Mouse (Mus musculus) skeletal muscle tissue, adult 2 months (tissue): ENCODE data around the gene Exoc6.
"Not testable (repeated sequence)": the region's sequence is repeated elsewhere in the genome, so short reads cannot be mapped to it uniquely, and the experiment has no call there.

Experiments
- DNase-seq: peaks from one replicate; pipeline ENCODE4 v3.0.0-alpha.2; 2012; ENCODE audit warnings: low read depth, low spot score

The Exoc6 gene

DNA sequence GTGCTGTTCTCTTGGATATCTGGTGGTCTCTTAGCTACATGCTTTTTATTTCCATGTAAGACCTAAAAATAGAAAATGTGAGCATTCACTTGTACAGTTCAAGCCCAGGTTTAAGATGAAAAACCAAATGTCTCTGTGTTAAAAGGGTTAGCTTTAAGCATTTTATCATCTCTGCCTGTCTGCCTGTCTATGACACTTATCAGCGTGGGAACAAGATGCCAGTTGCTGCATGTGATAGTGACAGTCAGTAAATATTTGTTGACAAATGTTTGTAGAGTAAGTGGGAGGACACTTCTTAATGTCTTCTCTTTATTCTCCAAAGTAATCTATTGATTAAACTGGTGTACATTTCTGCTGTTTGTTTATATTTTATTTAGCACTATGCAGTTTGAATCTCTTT is 12.5 kb upstream of the Exoc6 start:
- DNase-seq, result no peak

DNA sequence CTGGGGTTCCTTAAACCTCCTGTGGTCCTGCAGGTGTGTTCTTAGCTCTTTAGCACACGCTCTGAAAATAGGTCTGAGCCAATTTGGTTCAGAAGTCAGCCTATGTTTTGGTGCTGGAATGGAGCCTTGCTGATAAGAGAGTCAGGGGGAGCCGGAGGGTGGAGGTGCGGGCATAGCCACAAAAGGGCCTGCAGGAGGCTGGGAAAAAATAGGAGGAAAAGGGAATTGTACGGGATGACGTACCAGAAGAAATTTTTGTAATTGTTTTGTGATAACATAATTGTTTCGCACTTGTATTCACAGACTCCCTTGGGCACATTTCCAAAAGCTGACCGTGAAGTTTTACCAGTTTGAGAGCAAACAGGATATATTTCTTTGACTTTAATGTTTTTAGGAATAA is 10.0 kb upstream of the Exoc6 start:
- DNase-seq, result peak; percentile 46

DNA sequence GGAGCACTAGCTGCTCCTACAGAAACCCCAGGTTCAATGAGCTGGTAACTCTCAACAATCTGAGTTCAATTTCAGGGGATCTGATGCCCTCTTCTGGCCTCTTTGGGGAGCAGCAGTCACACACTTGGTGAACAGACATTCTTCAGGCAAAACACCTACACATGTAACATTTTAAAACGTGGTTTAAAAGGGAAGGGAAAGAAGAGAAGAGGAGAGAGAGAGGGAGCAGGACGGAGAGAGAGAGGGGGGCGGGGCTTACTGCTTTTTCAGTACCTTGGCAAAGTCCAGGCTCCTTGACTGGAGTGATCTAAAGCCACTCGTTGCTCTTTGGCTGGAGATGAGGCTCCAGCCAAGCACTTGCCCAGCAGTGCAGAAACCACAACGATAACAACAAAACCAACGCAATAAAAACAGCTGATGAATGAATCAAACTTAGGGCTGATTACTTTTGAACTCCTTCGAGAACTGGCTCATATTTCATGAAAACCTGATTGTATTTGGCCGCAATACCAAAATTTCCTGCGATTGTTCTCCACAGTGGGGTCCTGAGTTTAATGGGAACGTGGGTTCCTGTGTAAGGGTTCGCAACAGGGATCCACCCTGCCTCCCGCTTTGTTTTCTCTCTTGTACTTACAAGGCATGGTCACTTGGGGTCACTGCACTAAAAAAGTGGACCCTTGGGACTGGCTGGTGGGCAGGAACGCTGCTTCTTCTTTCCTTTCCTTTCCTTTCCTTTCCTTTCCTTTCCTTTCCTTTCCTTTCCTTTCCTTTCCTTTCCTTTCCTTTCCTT is 6.5 kb upstream of the Exoc6 start:
- no peak for DNase-seq

GRCm38 (mm10) chr19:37544476-37544875 is 5.7 kb upstream of the Exoc6 start:
- no peak for DNase-seq

- DNase-seq, result no peak
Measured at GRCm38 (mm10) chr19:37545231-37545630, 5.0 kb upstream of the Exoc6 start.

DNA sequence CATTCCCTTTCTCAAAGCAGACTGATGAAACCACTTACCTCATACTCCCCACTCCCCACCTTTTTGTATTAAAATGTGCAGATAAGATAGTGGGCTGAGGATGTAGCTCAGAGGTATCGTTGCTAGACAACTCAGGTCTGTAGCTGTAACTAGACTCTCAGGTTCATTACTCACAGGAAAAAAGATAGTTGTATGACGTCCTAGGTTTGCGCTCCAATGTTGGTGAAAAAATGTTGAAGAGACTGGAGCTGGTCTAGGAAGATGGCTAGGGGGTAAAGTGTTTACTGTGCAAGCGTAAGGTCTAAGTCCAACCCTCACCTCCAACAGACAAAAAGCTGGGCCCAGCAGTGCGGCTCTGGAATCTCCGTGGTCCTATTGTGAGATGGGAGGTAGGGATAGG is 4.5 kb upstream of the Exoc6 start:
- DNase-seq, result no peak

DNA sequence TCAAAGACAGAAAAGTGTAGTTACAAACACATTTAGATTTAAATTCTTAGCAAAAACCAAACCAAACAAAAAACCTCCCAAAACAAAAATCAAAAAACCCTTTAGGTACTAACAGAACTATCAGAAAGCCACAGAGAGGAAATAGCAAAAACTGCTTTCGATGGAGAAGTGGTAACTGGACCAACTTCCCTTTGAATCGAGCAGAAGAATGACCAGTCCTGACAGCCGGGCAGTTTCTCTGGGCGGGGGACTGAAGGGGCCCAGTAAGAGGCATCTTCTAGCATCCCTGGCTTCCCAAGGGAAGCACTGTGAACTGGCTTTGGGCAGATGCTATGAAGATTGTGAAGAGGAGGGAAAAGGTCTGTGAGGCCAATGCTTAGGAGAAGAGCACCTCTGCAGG is 3.4 kb upstream of the Exoc6 start:
- DNase-seq, result no peak

- DNase-seq, result no peak
Measured at GRCm38 (mm10) chr19:37551040-37551566, 885 bp downstream of the Exoc6 start.

DNA sequence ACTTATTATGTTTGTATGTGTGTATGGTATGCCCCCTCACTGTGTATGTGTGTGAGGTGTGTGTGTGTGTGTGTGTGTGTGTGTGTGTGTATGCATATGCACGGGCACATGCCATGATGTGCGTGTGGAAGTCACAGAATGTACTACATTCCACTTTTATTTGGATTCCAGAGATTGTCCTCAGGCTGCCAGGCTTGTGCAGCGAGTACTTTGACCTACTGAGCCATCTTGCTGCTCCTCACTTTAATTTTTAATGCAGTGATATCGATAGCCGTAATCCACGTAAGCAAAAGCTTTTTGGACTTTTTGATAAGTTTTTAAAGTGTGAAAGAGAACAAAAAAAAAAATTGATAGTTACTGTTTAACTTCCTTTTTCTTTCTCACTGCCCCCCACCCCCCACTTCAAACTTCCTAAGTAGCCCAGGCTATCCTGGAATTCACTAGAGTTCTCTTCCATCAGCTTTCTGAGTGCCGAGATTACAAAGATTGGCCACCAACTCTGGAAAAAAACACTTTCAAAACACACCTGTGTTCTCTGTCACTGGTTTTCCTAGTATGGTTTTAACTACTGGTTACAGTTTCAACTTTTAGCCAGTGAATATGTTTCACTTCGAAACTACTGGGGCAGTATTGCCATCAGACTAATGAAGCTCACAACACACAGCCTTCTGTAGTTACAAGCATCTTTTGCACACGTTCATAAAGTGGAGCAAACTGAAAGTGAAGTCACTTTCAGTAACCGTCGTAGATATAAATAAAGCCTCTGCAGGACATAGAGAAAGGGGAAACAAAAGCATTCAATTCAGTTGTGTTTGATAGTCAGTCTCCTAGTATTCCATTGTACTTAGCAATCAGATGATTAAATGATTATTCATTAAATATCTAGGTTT is 3.4 kb downstream of the Exoc6 start:
- DNase-seq, result no peak

DNA sequence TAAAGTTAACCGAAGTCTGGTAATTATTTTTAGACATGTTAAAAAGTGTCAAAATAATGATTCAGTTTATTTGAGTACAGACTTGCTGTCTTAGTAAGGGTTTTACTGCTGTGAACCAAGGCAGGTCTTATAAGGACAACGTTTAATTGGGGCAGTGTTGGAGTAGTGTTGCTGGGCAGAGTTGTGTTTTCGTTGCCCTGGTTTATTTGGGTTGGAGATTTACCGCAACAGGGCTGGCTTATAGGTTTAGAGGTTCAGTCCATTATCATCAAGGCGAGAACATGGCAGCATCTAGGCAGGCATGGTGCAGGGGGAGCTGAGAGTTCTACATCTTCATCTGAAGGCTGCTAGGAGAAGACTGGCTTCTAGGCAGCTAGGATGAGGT is 4.0 kb downstream of the Exoc6 start:
- not testable (repeated sequence) for DNase-seq

GRCm38 (mm10) chr19:37555863-37556566 is 5.8 kb downstream of the Exoc6 start:
- no peak for DNase-seq

- DNase-seq, result no peak
Measured at GRCm38 (mm10) chr19:37557898-37558297, 7.7 kb downstream of the Exoc6 start.

DNA sequence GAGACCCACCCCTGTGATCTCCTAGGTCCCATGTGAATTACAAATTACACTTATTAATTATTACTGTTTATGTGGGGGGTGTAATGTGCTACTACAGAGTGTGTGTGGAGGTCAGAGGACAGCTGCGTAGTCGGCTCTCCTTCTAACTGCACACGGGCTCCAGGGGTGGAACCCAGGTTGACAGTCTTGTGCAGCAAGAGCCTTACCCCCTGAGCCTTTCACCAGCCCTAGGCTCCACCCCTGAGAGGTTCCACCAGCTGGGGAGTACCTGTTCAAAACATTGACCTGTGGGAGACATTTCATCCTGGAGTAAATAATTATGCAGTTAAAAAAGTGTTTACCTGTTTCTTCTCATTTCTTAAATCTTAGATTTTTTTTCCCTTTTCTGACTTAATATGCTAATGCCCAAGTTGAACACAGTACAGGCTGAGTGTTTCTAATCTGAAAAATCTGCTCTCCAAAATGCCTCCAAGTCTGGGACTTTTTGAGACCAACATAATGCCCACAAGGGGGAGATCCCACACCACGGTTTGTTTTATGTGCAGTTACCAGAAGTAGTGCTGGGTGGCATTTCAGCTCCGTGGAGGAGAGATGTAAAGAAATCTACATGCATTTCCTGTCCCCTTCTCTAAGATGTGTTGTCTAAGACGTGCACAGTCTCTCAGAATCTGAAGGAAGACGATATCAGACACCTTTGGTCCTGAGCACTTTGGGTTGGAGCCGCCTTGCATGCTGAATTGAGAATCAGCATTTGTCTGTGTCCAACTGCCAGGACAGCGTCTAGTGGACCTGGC is 9.3 kb downstream of the Exoc6 start:
- no peak for DNase-seq

DNA sequence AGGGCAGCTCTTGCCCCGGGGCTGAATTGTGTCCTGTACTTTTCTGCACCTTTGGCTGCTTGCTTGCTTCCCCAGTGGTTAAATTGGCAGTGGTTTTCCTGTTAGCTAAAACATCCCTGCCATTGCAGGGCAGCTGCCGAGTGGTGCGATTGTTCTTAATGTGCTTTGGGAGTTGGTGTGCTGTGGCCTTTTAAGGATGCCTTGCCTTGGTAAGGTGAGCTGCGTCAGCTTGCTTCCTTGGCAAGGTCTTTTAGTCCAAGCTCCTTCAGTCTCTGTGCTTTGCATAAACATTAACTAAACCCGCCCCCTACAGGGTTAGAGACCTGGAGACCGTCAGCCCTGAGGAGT is 9.8 kb downstream of the Exoc6 start:
- DNase-seq, result peak; percentile 42

GRCm38 (mm10) chr19:37561106-37561892 is 11.1 kb downstream of the Exoc6 start:
- DNase-seq, result peak; percentile 46

DNA sequence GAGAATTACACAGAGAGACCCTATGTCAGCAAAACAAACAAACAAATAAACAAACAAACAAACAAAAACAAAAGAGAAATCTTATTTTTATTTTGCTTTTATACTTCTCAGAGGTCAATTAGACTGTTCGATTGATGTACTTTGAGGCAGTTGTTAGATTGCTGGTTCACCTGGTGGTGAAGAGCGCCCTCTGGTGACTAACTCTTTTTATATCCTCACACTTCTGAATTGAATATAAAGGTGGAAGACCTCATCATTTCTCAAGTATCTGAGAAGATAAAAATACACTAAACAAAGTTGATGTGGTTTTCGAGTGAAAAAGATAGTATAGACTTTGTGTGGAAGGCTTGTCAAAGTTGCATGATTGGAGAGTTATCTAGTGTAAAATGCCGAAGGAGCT is 13.5 kb downstream of the Exoc6 start:
- no peak for DNase-seq

DNA sequence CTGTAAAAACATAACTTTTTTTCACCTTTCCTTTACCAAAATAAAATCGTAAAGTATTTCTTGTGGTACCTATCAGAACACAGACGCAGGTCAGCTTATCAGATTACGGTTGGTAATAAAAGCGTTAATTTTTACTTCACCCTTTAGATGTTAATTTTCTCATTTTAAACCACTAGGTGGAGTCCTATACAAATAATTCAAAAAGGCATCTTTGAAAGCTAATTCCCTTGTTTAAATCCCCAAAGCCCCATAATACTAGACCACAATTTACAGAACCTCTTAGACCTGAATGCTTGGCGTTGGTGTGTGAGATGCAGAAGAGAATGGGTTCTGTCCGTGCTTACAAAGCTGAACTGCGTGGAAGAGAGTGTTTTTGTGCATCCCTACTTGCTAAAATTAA is 15.6 kb downstream of the Exoc6 start:
- no peak for DNase-seq

DNA sequence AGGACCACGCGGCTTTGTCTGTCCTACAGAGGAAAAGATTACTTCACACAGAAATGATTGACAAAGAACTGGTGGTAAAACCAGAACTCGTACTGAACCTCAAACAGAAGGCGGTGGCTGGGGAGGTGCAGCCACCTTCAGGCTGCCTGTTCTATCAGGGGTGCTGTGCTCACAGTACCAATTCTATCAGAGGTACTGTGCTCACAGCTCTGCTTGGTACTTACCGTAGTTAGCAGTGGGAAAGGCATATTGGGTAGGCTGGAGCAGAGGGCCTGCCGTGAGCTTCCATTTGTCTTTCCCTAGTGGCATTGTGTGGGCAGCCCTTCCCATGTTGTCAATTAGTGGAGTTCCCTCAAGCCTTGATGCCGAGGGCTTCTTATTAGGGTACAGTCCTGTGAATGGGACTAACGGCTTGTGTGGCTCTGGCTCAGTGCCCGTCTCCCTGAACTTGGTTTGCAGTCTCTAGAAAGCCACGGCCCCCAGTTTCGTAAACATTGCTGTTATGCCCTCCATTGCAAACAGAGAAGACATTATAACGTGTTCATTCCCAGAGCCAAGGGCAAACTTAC is 19.1 kb downstream of the Exoc6 start:
- DNase-seq, result no peak

GRCm38 (mm10) chr19:37570966-37571718 is 20.9 kb downstream of the Exoc6 start:
- DNase-seq, result no peak
